Mouse (Mus musculus) mesoderm, embryonic 11.5 days (tissue): ENCODE measurements around the gene Defb20.
"Not testable (repeated sequence)": the region's sequence is repeated elsewhere in the genome, so short reads cannot be mapped to it uniquely, and the experiment has no call there.

Source experiments
- DNase-seq: peaks from one replicate; pipeline ENCODE4 v3.0.0-alpha.2; 2012; ENCODE audit warnings: low read depth, low spot score

The Defb20 gene

GRCm38 (mm10) chr2:152476763-152477162 lies at the start of gene Defb20:
TSS of gene Defb20 (plus strand) at chr2:152477063.
- DNase-seq, result no peak

GRCm38 (mm10) chr2:152427493-152427892 lies 49.4 kb upstream of the Defb20 start:
- no peak for DNase-seq

- DNase-seq, result not testable (repeated sequence)
These were observed 48.4 kb upstream of the Defb20 start for GRCm38 (mm10) chr2:152428481-152428880.

- DNase-seq, result no peak
These were observed 40.4 kb upstream of the Defb20 start for GRCm38 (mm10) chr2:152436405-152436901.

GRCm38 (mm10) chr2:152436983-152437860 lies 39.6 kb upstream of the Defb20 start:
- DNase-seq, result peak; percentile 88

GRCm38 (mm10) chr2:152438963-152439362 lies 37.9 kb upstream of the Defb20 start:
- no peak for DNase-seq

- DNase-seq, result no peak
These were observed 37.0 kb upstream of the Defb20 start for GRCm38 (mm10) chr2:152439833-152440232.

GRCm38 (mm10) chr2:152442322-152442721 lies 34.5 kb upstream of the Defb20 start:
- DNase-seq, result no peak

- DNase-seq, result no peak
These were observed 33.6 kb upstream of the Defb20 start for GRCm38 (mm10) chr2:152443281-152443680.

- DNase-seq, result no peak
These were observed 30.2 kb upstream of the Defb20 start for GRCm38 (mm10) chr2:152446642-152447041.

- no peak for DNase-seq
These were observed 29.4 kb upstream of the Defb20 start for GRCm38 (mm10) chr2:152447461-152447860.

GRCm38 (mm10) chr2:152450241-152450640 lies 26.6 kb upstream of the Defb20 start:
- peak; percentile 70 for DNase-seq

GRCm38 (mm10) chr2:152452101-152452781 lies 24.6 kb upstream of the Defb20 start:
- DNase-seq, result no peak

GRCm38 (mm10) chr2:152459241-152459640 lies 17.6 kb upstream of the Defb20 start:
- DNase-seq, result no peak

GRCm38 (mm10) chr2:152464570-152465150 lies 12.2 kb upstream of the Defb20 start, which contains the start of gene Defb23:
TSS of gene Defb23 (minus strand) at chr2:152464620.
- no peak for DNase-seq

- DNase-seq, result peak; percentile 59
These were observed 5.9 kb upstream of the Defb20 start for GRCm38 (mm10) chr2:152470973-152471372.

- no peak for DNase-seq
These were observed 4.4 kb upstream of the Defb20 start for GRCm38 (mm10) chr2:152472434-152472833.

GRCm38 (mm10) chr2:152480881-152481280 lies 4.0 kb downstream of the Defb20 start:
- no peak for DNase-seq

- no peak for DNase-seq
These were observed 4.9 kb downstream of the Defb20 start for GRCm38 (mm10) chr2:152481726-152482125.

GRCm38 (mm10) chr2:152487024-152487423 lies 10.2 kb downstream of the Defb20 start:
- peak; percentile 9 for DNase-seq

- DNase-seq, result no peak
These were observed 13.2 kb downstream of the Defb20 start, which contains the start of gene Defb22 for GRCm38 (mm10) chr2:152490038-152490437. TSS of gene Defb22 (minus strand) at chr2:152490138.

GRCm38 (mm10) chr2:152493151-152493550 lies 16.3 kb downstream of the Defb20 start:
- no peak for DNase-seq
